Mouse (Mus musculus) testis, adult 2 months (tissue): ENCODE results near the gene Lpar1. TPM values are rescaled to one million over a fixed set of nuclear protein-coding genes. Genes with fewer than 3 reads are reported as not detected.

Experiments
- H3K27ac ChIP-seq: fragments of 200-500 bp; 2 replicates; pipeline ENCODE4 v1.5.1; 2012; ENCODE audit warnings: low read depth, low read length; ENCODE audit not compliant: control insufficient read depth, insufficient read depth
- H3K27me3 ChIP-seq: fragments of 200-500 bp; 2 replicates; pipeline ENCODE4 v1.6.1; 2012; ENCODE audit warnings: mild to moderate bottlenecking, low read length, moderate library complexity; ENCODE audit not compliant: control insufficient read depth, insufficient read depth
- H3K36me3 ChIP-seq: fragments of 200-500 bp; 2 replicates; pipeline ENCODE4 v1.6.1; 2012; ENCODE audit warnings: mild to moderate bottlenecking, low read length; ENCODE audit not compliant: control insufficient read depth, insufficient read depth
- H3K4me1 ChIP-seq: fragments of 200-500 bp; 2 replicates; pipeline ENCODE4 v1.6.1; 2012; ENCODE audit warnings: low read length; ENCODE audit not compliant: control insufficient read depth, insufficient read depth
- H3K4me3 ChIP-seq: fragments of 200-500 bp; 2 replicates; pipeline ENCODE4 v1.5.1; 2012; ENCODE audit warnings: low read depth, mild to moderate bottlenecking, low read length, moderate library complexity, mixed read lengths; ENCODE audit not compliant: control insufficient read depth
- CTCF ChIP-seq: fragments of 200-500 bp; IDR thresholded peaks from 2 replicates; pipeline ENCODE4 v1.5.1; 2012; ENCODE audit warnings: low read depth, mild to moderate bottlenecking, inconsistent platforms, low read length, moderate library complexity; ENCODE audit not compliant: control insufficient read depth, insufficient read depth, insufficient replicate concordance
- POLR2A ChIP-seq: fragments of 200-500 bp; IDR thresholded peaks from 2 replicates; pipeline ENCODE4 v1.6.1; 2012; ENCODE audit warnings: low read depth, mild to moderate bottlenecking, inconsistent platforms, low read length, moderate library complexity; ENCODE audit not compliant: control insufficient read depth
- polyA plus RNA-seq: library from polyadenylated mRNA; depleted of rRNA; stranded (reverse); fragments of >200 nt; gene quantifications from 2 replicates; pipeline ENCODE4 v1.2.3, GENCODE M21; 2012

The Lpar1 gene
- polyA plus RNA-seq, 1 experiment, result 43.6 TPM

- H3K27ac ChIP-seq, result no peak overlapping the region
- no peaks in the 10 kb centered on the region; the same call in none of the 2 replicates for H3K27me3 ChIP-seq
- peaks cover 16% of the 10 kb centered on the region for H3K4me1 ChIP-seq
- TF ChIP-seq CTCF, result no peak
- TF ChIP-seq POLR2A, result no peak
- no peaks in the 10 kb centered on the region for H3K36me3 ChIP-seq
- H3K4me3 ChIP-seq, result no peak overlapping the region
Measured at GRCm38 (mm10) chr4:58554359-58554838, 701 bp upstream of the Lpar1 start.

GRCm38 (mm10) chr4:58552731-58553630 lies 717 bp downstream of the Lpar1 start:
- peak overlapping the region; percentile 81 for H3K4me3 ChIP-seq
- no peaks in the 10 kb centered on the region; the same call in none of the 2 replicates for H3K27me3 ChIP-seq
- TF ChIP-seq CTCF (no peak; the same call in 1 of the 2 replicates), POLR2A (no peak)
- H3K4me1 ChIP-seq, result peaks cover 16% of the 10 kb centered on the region
- H3K36me3 ChIP-seq, result no peaks in the 10 kb centered on the region
- H3K27ac ChIP-seq, result peak overlapping the region; percentile 79

GRCm38 (mm10) chr4:58552229-58552628 lies 1.5 kb downstream of the Lpar1 start:
- peaks cover 16% of the 10 kb centered on the region for H3K4me1 ChIP-seq
- TF ChIP-seq POLR2A (no peak), CTCF (no peak)
- peak overlapping the region; percentile 79 for H3K27ac ChIP-seq
- H3K4me3 ChIP-seq, result peak overlapping the region; percentile 81
- no peaks in the 10 kb centered on the region for H3K36me3 ChIP-seq
- no peaks in the 10 kb centered on the region; the same call in none of the 2 replicates for H3K27me3 ChIP-seq

GRCm38 (mm10) chr4:58551820-58552219 lies 1.9 kb downstream of the Lpar1 start:
- Histone ChIP-seq H3K4me3 (no peak overlapping the region), H3K27ac (no peak overlapping the region; the same call in 1 of the 2 replicates), H3K36me3 (no peaks in the 10 kb centered on the region), H3K27me3 (no peaks in the 10 kb centered on the region; the same call in none of the 2 replicates), H3K4me1 (peaks cover 16% of the 10 kb centered on the region)
- TF ChIP-seq CTCF, result peak; percentile 91; the same call in 1 of the 2 replicates
- no peak for TF ChIP-seq POLR2A

- Histone ChIP-seq H3K36me3 (no peaks in the 10 kb centered on the region), H3K27me3 (no peaks in the 10 kb centered on the region; the same call in 1 of the 2 replicates), H3K27ac (no peak overlapping the region), H3K4me3 (peak overlapping the region; percentile 16), H3K4me1 (peaks cover 5% of the 10 kb centered on the region; the same call in 1 of the 2 replicates)
- TF ChIP-seq CTCF (no peak), POLR2A (no peak)
Measured at GRCm38 (mm10) chr4:58547725-58548124, 6.0 kb downstream of the Lpar1 start.

GRCm38 (mm10) chr4:58547273-58547565 lies 6.5 kb downstream of the Lpar1 start:
- H3K4me3 ChIP-seq, result peak overlapping the region; percentile 22; the same call in 1 of the 2 replicates
- no peak for TF ChIP-seq CTCF
- no peak for TF ChIP-seq POLR2A
- no peaks in the 10 kb centered on the region for H3K27me3 ChIP-seq
- H3K4me1 ChIP-seq, result 0 out of 2 replicates have a peak, but pooled peaks cover 2% of the 10 kb centered on the region
- no peaks in the 10 kb centered on the region for H3K36me3 ChIP-seq
- H3K27ac ChIP-seq, result no peak overlapping the region

GRCm38 (mm10) chr4:58546441-58547272 lies 7.0 kb downstream of the Lpar1 start:
- Histone ChIP-seq H3K27me3 (no peaks in the 10 kb centered on the region), H3K4me3 (peak overlapping the region; percentile 87), H3K27ac (no peak overlapping the region), H3K4me1 (0 out of 2 replicates have a peak, but pooled peaks cover 2% of the 10 kb centered on the region), H3K36me3 (no peaks in the 10 kb centered on the region)
- TF ChIP-seq CTCF, result no peak
- TF ChIP-seq POLR2A, result no peak
